Mouse (Mus musculus) brain, embryonic 14.5 days (tissue): ENCODE data around the gene Chd1l.

Source experiments
- CTCF ChIP-seq: fragments of 200-500 bp; IDR thresholded peaks from 2 replicates; pipeline ENCODE4 v1.5.1; 2012; ENCODE audit warnings: inconsistent platforms, mild to moderate bottlenecking, moderate library complexity, borderline replicate concordance; ENCODE audit not compliant: insufficient read depth, insufficient read length; ENCODE audit errors: extremely low read depth
- POLR2A ChIP-seq: fragments of 200-500 bp; IDR thresholded peaks from 2 replicates; pipeline ENCODE4 v1.6.1; 2012; ENCODE audit warnings: mild to moderate bottlenecking, inconsistent platforms, borderline replicate concordance; ENCODE audit not compliant: poor library complexity, insufficient read depth, insufficient read length, severe bottlenecking; ENCODE audit errors: extremely low read depth

DNA sequence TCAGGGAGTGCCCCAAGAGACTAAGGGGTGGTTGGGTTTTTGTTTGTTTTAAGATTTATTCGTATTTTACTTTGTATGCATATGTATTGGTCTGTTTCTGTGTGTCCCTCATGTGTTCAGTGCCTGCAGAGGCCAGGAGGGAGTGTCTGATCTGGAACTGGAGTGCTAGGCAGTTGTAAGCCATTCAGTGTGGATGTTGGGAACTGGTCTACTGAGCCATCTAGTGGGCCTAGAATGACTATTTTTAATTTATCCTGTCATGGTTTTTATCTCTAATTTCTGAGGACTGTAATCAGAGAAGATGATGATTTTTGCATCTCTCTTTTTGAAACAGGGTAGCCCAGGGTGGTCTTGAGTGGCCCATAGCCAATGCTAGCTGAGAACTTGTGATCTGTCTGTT is 71.4 kb downstream of the Chd1l start:
- no peak for TF ChIP-seq POLR2A
- no peak for TF ChIP-seq CTCF
